Mouse (Mus musculus) adrenal gland (tissue): Measurements from ENCODE around the gene Ccdc65.

ENCODE experiments used
- intact Hi-C: fragments of 180-260 bp; cut with DNase I; formaldehyde crosslinking; loops from one replicate; pipeline ENCODE4 v1.15.1; 2025

Gene Ccdc65

DNA sequence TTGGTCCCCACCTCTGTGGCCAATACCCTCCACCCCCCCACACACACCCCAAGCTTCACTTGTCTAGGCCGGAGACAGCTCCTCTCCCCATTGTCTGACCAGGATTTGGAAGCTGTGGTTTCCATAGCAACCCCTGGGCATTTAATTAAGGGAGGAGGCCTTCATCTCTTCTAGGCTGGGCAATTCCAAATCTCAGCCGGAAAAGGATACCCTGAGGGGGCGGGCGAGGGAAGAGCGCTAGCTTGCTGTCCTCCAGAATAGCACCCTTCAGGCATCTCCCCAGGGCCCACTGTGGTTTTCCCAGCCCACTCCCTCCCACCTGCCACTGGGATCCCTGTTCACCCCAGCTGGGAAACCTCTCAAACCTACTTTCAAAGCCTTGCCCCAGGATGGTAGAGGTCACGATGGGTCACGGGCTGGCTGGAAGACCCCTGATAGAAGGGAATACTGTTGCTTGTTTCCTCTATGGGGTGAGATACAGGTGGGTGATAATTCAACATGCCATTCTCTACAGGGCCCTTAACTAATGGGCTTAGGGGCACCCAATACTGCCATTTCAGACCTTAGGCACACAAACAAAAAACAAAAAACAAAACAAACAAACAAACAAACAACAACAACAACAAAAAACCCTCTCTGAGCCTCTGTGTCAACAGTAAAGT, 16.4 kb upstream of the Ccdc65 start:
- intact Hi-C loops = no loop called here

DNA sequence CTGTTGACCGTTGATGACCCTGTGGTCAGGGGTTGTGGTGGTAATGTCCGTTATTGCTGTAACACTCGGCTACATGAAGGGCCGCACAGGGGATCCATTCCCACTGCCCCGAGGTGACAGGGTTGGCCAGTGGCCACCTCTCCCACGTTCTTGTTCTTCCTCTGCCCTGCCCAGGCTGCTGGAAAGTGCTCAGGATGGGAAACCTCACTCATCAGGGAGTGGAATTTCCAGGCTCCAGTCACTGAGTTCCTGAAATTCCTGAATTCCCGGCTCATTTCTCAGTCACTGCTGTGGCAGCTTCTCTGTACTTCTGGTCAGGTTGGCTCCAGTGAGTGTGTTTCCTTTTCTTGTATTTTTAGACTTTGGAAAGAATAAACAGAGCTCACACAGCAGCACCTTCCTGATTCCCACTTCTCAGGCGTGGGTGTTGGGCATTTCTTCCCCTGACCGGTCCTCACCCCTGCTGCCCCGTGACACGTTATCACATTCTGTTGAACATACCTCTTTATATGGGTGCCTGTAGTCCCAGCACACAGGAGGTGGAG, 15.8 kb upstream of the Ccdc65 start:
- intact Hi-C loops = no loop called here

DNA sequence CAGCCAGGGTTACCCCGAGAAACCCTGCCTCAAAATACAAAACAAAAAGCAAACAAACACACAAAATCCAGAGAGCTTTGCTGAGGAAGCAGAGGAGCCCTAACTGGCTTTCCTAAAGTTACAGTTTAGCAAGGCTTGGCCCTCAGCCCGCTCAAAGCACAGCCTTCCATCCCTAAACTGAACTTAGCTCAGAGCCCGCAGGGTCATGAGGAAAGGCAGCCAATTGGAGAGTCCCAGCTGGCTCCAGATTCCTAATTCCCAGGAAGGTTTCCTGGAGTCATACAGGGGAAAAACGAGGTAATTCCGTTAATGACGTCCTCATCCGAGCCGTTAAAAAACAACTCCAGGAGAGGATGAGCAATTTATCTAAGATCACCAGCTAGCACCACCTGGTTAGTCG, 12.3 kb upstream of the Ccdc65 start:
- intact Hi-C loops = no loop called here

DNA sequence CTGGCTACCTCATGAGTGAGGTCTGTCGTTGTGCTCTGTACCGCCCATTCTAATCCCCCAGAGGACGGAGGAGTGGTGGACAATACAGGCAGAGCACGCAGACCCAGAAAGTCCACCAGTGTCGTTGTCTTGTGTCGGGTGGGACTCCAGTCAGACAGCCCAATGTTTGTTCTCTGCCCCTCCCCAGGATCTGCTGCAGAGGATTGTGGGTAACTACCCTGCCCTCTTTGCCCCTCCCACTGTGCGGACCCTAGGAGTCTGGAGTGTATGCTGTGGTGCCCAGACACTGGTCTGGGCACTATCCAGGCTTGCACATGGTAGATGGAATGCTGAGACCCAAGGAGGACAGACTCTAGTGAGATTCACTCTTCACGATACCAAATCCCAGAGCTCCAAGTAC, 11.8 kb upstream of the Ccdc65 start:
- intact Hi-C loops = no loop called here

DNA sequence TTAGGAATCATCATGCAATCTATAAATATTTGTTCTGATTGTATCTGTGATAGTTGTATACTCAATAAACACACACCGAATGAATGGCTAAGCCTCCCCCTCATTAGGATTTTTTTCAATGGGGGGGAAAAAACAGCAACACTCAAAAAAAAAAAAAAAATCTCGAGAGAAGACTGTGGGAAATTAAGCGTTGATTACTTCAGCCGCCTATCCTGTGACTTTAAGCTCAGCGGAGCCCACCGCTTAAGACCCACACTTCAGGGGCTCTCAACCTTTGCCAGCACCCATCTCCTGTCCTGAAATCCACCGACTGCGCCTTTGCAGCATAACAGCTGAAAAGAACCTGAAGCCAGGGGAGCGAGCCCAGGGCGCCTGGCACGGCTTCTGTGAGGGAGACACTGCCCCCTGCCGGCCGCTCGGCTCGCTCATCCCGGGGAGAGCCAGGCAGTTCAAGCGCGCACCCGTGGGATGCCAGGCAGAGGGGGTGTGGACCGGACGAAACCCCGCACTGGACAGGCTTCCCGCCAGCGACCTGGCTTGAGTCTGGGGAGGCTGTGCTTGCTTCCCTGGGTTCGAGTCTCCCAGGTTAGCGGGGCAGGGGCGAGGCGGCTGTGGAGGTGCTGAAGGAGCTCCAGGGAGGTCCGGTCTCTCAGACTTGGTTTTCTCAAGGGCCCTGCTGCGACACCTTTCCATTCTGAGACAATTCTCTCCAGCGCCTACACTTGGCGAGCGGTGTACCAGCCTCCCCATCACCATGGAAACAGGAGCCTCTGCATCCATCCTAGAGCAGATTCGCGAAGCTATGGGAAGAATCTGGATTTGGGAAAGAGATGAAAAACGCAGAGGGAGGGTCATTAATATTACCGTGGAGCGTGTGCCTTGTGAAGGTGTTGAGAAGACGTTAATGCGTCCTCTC, 8.6 kb upstream of the Ccdc65 start:
- intact Hi-C loops = loop anchor here (2.0 kb wide), 1 partner anchor 35 kb away; no protein-coding TSS in a partner anchor

DNA sequence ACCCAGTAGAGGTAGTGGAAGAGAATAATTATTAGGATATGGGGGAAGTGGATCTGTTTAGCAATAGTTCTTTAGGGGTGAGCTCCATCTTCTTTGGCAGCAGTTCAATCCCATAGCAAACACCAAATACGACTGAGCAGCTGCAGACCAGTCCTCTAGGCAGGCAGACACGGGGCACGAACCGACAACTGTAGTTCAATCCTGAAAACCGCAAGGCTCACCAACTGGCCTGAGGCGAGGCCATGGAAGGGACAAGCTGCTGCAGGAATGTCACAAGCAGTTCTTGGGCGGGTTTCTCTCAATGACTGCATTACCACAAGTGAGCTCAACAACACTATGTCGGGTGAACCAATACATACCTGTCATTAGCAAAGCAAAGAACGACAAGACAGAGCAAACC, 3.7 kb upstream of the Ccdc65 start:
- intact Hi-C loops = no loop called here

DNA sequence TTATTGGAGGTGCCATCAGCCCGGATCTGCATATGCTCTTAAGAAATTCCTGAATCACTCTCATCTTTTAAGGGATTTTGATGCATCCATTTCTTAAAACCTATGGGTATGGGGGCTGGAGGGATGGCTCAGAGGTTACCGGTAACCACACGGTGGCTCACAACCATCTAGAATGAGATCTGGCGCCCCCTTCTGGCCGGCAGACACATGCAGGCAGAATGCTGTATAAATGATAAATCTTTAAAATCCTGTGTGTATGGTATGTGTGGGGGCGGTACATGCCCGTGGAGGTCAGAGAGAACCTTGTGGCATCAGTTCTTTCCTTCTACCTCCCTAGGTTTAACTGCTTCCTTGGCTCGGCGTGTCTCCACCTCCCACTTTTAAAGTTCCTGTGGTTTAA, 2.4 kb downstream of the Ccdc65 start:
- intact Hi-C loops = loop anchor here (5.0 kb wide), 1 partner anchor 87 kb away; no protein-coding TSS in a partner anchor

DNA sequence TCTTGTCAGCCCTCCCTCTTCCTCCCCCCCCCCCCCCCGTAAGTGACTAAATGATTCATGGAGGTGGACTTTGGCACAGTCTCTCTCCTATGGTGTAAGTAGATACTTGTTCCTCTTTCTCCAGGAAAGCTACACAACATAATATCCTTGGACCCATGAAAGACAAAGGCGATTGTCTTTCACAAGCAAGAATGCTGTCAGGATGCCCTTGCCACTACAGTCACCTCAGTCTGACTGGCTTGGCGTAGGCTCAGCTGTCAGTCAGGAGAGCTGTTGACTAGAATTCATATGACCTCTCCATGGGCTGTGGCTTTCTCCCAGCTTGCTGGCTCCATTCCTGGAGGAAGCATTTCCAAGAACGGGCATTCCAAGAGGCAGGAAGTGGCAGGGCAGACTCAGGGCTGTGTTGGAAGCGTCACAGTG, 6.2 kb downstream of the Ccdc65 start:
- intact Hi-C loops = loop anchor here (5.0 kb wide), 1 partner anchor 83 kb away; no protein-coding TSS in a partner anchor

DNA sequence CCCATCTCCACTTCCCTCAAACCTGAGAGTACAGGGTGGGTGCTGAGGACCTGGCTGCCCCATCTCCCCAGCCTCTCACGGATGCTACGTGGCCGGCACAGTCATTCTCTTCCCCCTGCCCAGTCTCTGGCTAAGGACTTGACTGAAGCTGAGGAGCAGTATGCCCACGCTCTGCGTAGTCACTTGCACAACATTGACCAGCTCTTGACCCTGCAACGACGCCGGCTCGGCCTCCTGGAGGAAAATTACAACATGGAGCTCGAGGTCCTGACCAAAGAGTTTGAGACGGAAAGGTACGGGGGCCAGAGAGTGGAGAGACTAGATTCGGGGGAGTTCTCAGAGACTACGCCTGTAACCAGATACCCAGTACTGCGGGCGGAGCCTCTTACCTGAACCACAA, 9.3 kb downstream of the Ccdc65 start:
- intact Hi-C loops = no loop called here

DNA sequence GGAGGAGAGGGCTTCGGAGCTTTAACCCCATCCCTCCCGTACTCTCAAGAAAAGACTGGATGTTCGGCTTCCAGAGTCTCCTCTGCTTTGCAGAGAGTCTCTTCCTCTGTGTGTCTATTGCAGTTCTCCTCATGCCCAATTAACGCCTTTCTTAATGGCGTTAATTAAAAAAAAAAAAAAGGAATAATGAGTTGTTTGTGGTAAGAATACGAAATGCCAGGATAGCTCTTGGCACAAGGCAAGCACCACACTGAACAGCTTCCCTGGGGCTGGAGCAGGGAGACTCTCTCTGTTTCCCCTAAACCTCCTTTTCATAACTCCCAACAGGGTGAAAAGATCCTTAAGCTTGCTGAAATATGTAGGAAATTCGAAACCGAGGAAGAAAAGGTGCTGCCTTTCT, 14.2 kb downstream of the Ccdc65 start:
- intact Hi-C loops = no loop called here

DNA sequence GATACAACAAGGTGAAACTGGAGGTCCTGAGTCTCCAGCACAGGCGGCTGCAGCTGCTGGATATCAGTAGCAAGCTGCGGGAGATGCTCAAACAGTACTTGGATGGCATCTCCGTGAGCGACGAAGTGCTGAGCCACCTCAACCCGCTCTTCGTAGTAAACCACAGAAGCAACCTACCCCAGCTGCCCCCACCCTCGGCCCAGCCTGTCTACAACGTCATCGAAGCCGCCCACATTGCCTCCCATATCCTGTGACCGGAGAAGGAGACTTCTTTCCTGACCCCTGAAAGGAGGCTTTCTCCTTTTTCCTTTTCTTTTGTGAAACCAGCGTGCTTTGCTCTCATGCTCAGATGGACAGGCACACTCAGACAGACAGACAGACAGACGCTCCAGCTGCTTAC, 14.8 kb downstream of the Ccdc65 start:
- intact Hi-C loops = no loop called here

DNA sequence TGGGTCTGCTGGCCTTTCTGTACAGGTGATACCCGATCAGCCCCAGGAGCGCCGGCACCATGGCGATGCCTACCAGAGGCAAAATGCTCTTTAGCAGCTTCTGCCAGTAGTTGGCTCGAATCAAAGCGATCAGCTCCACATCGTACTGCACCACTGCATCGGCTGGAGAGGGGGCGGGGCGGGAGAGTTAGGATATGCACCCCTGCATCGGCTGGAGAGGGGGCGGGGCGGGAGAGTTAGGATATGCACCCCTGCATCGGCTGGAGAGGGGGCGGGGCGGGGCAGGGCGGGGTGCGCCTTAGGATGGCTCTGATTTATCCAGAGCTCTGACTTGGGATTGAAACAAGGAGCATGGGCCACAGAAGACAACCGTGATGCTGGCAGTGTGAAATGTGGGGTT, 16.4 kb downstream of the Ccdc65 start:
- intact Hi-C loops = no loop called here

DNA sequence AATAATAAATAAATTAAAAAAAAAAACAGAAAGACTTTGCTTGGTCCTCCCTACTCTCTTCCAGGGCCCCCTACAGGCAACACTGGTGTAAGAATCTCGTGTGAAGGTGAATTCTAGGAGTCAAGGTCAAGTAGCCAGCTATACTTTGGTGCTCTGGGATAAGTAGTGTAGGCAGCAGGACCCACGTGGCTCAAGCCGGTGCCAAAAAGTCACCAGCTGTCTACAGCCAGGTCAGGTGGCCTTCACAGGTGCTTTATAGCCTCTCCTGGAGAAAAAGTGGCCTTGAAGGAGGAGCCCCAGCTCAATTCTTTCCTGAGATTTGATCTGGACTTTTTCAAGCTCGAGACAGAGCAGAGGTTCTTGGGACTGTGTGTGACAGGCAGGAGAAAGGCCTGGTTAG, 18.1 kb downstream of the Ccdc65 start:
- intact Hi-C loops = loop anchor here (5.0 kb wide), 1 partner anchor 66 kb away; no protein-coding TSS in a partner anchor

DNA sequence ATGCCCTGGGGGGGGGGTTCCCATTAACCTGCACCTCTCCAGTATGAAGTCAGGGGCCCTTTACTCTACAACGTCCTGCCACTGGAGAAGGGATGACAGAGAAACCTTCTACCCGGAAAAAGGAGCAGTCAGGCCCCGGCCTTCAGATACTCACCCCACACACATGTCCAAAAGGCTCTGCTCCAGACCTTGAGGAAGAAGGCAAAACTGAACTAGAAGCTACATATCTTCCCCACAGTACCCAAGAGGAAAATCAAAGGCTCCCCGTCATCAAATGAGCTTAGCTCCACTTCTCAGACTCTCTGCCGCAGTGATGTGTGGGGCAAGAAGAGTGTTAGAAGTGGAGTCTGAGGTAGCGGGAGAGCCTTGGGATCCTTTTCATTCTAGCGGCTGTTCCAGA, 18.7 kb downstream of the Ccdc65 start:
- intact Hi-C loops = loop anchor here (5.0 kb wide), 1 partner anchor 66 kb away; no protein-coding TSS in a partner anchor

DNA sequence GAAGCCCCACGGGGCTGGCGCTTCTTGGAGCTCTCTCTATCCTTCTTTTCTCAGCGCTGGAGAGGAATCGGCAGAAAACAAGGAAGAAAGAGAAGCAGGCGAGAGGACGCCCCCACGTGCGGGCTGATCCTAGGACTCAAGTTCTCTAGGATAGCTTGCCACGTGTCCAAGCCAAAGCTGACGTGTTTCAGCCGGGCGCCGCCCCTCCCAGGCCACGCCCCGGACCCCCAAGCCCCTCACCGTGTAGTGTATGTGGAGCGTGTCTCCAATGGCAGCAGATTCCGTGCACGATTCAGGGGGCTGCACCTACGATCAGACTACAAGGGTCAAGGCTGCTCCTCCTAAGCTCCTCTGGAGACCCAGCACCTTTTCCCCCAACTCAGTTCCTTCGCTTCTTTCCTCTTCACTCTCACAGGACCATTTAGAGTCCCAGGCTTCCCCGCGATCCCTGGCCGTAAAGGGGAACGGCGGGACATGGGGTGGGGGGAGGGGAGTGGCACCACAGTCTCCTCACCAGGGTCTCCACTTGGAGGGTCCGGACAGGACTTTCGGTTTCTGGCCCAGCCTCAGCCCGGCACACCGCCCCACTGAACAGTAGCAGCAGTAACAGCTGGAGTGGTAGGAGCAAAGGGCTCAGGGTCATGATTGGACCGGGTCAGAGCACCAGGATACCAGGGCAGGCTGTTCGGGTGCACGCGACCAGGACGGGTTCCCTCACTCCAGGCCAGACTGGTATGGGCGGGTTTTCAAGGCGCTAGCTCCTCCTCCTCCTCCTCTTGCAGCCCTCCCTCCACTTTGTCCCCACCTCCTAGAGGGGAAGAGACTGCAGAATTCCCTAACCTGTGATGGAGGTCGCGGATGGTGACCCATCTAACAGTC, 19.7 kb downstream of the Ccdc65 start, which contains the start of gene Fkbp11:
Fkbp11 (minus strand) TSS at position 756 of the 879 bp plus-strand sequence.
- intact Hi-C loops = loop anchor here (5.0 kb wide), 1 partner anchor 65 kb away; no protein-coding TSS in a partner anchor

DNA sequence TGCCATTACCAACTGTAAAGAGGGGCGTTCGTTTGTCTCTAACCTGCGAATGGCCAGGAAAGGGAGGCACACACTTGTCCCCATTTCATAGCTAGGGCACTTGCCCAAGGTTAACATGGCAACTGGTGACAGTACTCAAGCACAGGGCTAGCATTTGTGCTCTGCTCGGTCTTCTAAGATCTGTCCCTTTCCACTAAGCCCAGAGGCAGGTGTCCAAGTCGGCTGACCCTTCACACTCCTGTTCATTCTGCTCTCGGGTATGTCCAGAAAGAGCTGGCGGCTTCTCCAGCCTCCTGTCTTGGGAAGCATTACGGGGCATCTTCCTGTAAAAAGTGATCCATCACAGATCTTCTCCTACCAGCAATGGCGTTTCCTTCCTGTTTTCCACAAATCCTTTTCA, 20.4 kb downstream of the Ccdc65 start:
- intact Hi-C loops = loop anchor here (5.0 kb wide), 1 partner anchor 64 kb away; no protein-coding TSS in a partner anchor

DNA sequence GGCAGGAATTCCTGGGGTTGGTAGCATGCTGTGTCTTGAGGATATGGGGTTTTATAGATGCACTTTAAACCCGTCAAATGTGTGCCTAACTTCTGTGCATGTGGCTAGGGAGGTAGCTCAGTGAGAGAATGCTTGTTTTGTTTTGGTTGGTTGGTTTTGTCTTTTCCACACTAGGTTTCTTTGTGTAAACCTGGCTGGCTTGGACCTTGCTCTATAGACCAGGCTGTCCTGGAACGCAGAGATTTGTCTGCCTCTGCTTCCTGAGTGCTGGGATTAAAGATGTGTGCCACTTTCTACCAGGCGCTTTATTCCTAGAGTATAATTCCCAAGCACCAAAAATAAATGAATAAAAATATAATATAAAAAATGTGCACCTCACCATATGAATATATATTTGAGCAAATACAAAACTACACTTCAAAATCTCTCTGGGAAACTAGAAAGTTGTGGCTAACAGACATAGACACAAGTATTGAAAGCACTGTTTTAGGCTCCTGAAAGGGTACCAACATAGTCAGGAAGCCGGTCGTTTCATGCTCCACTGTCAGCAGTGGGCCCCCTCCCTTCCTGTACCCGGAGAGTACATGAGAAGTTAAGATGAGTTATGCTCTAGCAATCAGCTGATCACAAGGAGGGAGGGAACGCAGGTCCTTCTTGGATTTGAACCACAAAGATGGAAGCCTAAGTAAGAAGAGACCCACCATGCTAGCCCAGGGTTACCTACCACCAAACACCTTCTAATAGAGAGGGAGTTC, 22.0 kb downstream of the Ccdc65 start:
- intact Hi-C loops = loop anchor here (5.0 kb wide), 1 partner anchor 62 kb away; no protein-coding TSS in a partner anchor

DNA sequence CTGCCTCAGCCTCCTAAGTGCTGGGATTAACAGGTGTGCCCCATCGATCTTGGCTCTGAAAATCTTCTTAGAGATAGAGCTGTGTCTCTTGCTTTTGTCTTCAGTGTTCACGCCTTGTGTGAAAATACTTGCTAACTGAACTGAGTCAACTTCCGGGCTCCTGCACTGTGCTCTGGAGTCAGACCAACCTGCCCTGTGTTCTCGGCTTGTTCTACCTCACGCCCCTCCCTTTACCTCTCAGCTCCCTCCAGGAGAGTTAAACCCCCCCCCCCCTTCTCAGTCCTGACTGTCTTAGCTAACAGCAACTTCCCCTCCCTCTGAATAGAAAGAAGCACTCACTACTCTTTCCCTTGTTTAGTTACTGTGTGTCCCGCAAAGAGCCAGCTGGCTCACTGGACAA, 22.8 kb downstream of the Ccdc65 start:
- intact Hi-C loops = no loop called here

DNA sequence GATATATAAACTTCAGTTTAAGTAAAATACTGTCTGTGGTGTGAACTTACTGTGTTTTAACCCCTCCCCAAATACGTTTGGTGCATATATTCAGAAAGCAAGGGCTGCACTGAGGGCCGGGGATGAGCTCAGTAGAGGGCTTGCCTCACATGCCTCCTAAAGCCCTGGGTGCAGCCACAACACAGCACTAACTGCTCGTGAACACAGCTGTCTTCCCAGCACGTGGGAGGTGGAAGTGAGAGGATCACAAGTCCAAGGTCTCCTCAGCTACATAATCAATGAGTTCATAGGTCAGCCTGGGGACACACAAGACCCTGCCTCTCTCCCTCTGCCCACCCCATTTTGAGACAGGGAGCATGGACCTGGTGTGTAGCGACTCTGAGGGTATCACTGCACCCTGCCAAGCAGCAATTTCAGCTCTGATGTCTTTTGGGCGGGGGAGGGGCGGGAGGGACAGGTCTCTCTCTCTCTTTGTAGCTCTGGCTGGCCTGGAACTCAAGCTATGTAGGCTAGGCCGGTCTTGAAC, 24.1 kb downstream of the Ccdc65 start:
- intact Hi-C loops = no loop called here

DNA sequence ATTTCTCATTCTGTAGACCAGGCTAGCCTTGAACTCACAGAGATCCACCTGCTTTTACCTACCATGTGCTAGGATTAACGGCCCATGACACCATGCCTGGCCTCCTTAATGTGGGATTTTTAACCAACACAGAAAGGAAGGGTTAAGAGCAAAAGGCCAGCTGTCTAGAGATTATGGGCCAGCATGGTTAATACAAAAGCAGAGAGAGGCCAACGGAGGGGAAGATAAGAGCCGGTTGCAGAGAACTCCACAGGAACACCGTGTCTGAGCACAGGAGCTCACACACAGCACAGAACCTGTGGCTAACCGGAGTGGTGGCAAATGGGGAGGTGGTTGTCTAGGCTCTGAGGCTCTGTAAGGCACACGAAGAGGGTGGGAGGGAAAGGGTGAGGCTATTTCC, 25.4 kb downstream of the Ccdc65 start:
- intact Hi-C loops = no loop called here
